8 mouse cellular contexts compared by ENCODE assay signal in genomic region chr9:84466741-84467140, GRCm38 (mm10).
A peak's percentile ranks its signal among the peaks of the same experiment; 100 is the strongest.
DNase-seq lines count a peak whose midpoint lies in the region; ATAC-seq and TF ChIP-seq lines count a peak whose summit lies in the region.

No protein-coding gene starts in this region.

- DNase-seq in heart, adult 2 months: peak in 1 of 2 experiments; percentile 12
- DNase-seq in urinary bladder, postnatal 25 days (ENCODE audit: low spot score): peak; percentile 6
- DNase-seq in urinary bladder, postnatal 10 days (ENCODE audit: low spot score): no peak
- peak; percentile 13 for DNase-seq in embryo, embryonic 11.5 days (ENCODE audit: low read depth, low spot score)
- DNase-seq in kidney, postnatal 14 days: peak; percentile 48
- peak; percentile 1 to 6 for DNase-seq in natural killer cell, adult 2 months (ENCODE audit: low spot score in 2 of 2)
- DNase-seq in urinary bladder, adult 18-20 months (ENCODE audit: low spot score in 2 of 2): no peak

- no peaks in the 10 kb centered on the region for H3K27me3 ChIP-seq in heart, adult 2 months (ENCODE audit: control insufficient read depth, insufficient read depth, low read length)
- no peaks in the 10 kb centered on the region for H3K27me3 ChIP-seq in heart, embryonic 11.5 days (ENCODE audit: control insufficient read depth, insufficient read depth, low read length)

- WGBS in heart, adult 2 months: 9% methylated on average over 3 of the region's 3 CpGs
- WGBS in heart, embryonic 11.5 days (ENCODE audit: insufficient replicate concordance): 10% methylated on average over 3 of the region's 3 CpGs

- no peak overlapping the region for H3K9ac ChIP-seq in heart, adult 2 months (ENCODE audit: low read depth, low read length)
- no peak overlapping the region for H3K9ac ChIP-seq in heart, embryonic 11.5 days (ENCODE audit: low read depth, low read length)

- peak; percentile 71 for TF ChIP-seq CTCF in heart, adult 2 months (IDR thresholded peaks at IDR 0.05)

- H3K36me3 ChIP-seq in heart, adult 2 months (ENCODE audit: control insufficient read depth, insufficient read depth, low read length): no peaks in the 10 kb centered on the region
- H3K36me3 ChIP-seq in heart, embryonic 11.5 days (ENCODE audit: control insufficient read depth, insufficient read depth, low read length): no peaks in the 10 kb centered on the region

- H3K4me3 ChIP-seq in heart, adult 2 months: no peak overlapping the region
- no peak overlapping the region for H3K4me3 ChIP-seq in heart, embryonic 11.5 days (ENCODE audit: low read depth, low read length)

- intact Hi-C loops in heart, adult 2 months (cut with DNase I): loop anchor here (2.0 to 10.0 kb wide), 3 partner anchors 860 to 1228 kb away; partner anchors contain the start of gene Tent5a

- no peaks in the 10 kb centered on the region for H3K4me1 ChIP-seq in heart, adult 2 months (ENCODE audit: control insufficient read depth, insufficient read depth, low read length)
- H3K4me1 ChIP-seq in heart, embryonic 11.5 days (ENCODE audit: control insufficient read depth, insufficient read depth, low read length): no peaks in the 10 kb centered on the region

- TF ChIP-seq POLR2A in heart, adult 2 months (IDR thresholded peaks at IDR 0.05; ENCODE audit: insufficient read depth, low read depth, low read length): no peak

- ATAC-seq in heart, embryonic 11.5 days (replicated peaks; ENCODE audit: insufficient number of reproducible peaks, low FRiP score, low TSS enrichment): no peak

- H3K4me2 ChIP-seq in heart, embryonic 11.5 days: no peak overlapping the region

- H3K79me2 ChIP-seq in heart, adult 2 months (replicated peaks; ENCODE audit: control insufficient read depth, insufficient read depth, low read length): no peaks in the 10 kb centered on the region

- no peak for TF ChIP-seq EP300 in heart, adult 2 months (IDR thresholded peaks at IDR 0.05; ENCODE audit: insufficient read depth, low read depth, low read length)

- H3K27ac ChIP-seq in heart, adult 2 months: no peak overlapping the region
- no peak overlapping the region for H3K27ac ChIP-seq in heart, embryonic 11.5 days (ENCODE audit: low read depth, low read length)

- H3K9me3 ChIP-seq in heart, embryonic 11.5 days (replicated peaks; ENCODE audit: control insufficient read depth, low read length): no peaks in the 10 kb centered on the region

Comparison
In these comparisons a context has a peak if more than half of its experiments do, and no peak if none do; other contexts are left out.
1. DNase-seq: peak in urinary bladder, postnatal 25 days (single experiment), embryo, embryonic 11.5 days (single experiment), kidney, postnatal 14 days (single experiment) and natural killer cell, adult 2 months (2 of 2); none in urinary bladder, postnatal 10 days (single experiment) and urinary bladder, adult 18-20 months (0 of 2).